21 mouse cellular contexts compared by ENCODE assay signal in genomic region chr7:90352183-90352582, GRCm38 (mm10). TPM values are rescaled to one million over a fixed set of nuclear protein-coding genes. Genes with fewer than 3 reads are reported as not detected.
DNase-seq lines count a peak whose midpoint lies in the region; ATAC-seq and TF ChIP-seq lines count a peak whose summit lies in the region.
"Had no signal": no experiment of that assay in that cellular context is flagged by ENCODE, and none has a peak within 500 bp of the region (broad histone marks: within the 10 kb centered on the region; RNA-seq: fewer than 3 reads in every experiment).

No protein-coding gene starts in this region.

- TF ChIP-seq EP300 in CH12.LX (IDR thresholded peaks at IDR 0.05; ENCODE audit: low read length), result peak; percentile 73

- no peak for TF ChIP-seq RAD21 in CH12.LX (IDR thresholded peaks at IDR 0.05; ENCODE audit: low read depth, low read length)

- H3K27me3 ChIP-seq in CH12.LX (replicated peaks), result no peaks in the 10 kb centered on the region
- H3K27me3 ChIP-seq in midbrain, embryonic 11.5 days (ENCODE audit: control insufficient read depth, insufficient read depth, low read length), result no peaks in the 10 kb centered on the region
- H3K27me3 ChIP-seq in intestine, postnatal 0 days (replicated peaks; ENCODE audit: control insufficient read depth, insufficient read depth, low read length), result no peaks in the 10 kb centered on the region
- H3K27me3 ChIP-seq: Patski had no signal

- in situ Hi-C loops in CH12.LX (cut with MboI; ENCODE audit: low pct_ligation_motif_present, low pct_unique_long_range_greater_than_20kb, low sequenced_read_pairs), result no loop called here

- no peaks in the 10 kb centered on the region for H3K79me2 ChIP-seq in CH12.LX (replicated peaks; ENCODE audit: control insufficient read depth, extremely low read depth, insufficient read depth, poor library complexity, severe bottlenecking)

- H3K4me2 ChIP-seq in CH12.LX (ENCODE audit: insufficient read depth, low read depth, poor library complexity, severe bottlenecking), result no peak overlapping the region
- H3K4me2 ChIP-seq in midbrain, embryonic 11.5 days, result no peak overlapping the region
- H3K4me2 ChIP-seq in intestine, postnatal 0 days (replicated peaks; ENCODE audit: low read depth), result no peak overlapping the region

- no peaks in the 10 kb centered on the region for H3K9me3 ChIP-seq in CH12.LX (replicated peaks; ENCODE audit: low read length)
- no peaks in the 10 kb centered on the region for H3K9me3 ChIP-seq in midbrain, embryonic 11.5 days (ENCODE audit: control insufficient read depth, low read length)
- no peaks in the 10 kb centered on the region for H3K9me3 ChIP-seq in intestine, postnatal 0 days (ENCODE audit: control insufficient read depth)
- H3K9me3 ChIP-seq: G1E had no signal

- WGBS in midbrain, embryonic 11.5 days, result 90% methylated on average over 3 of the region's 3 CpGs
- WGBS in intestine, postnatal 0 days, result 91% methylated on average over 3 of the region's 3 CpGs

- no peak for ATAC-seq in midbrain, embryonic 11.5 days (ENCODE audit: low FRiP score)
- ATAC-seq in intestine, postnatal 0 days, result no peak
- ATAC-seq: activated CD4-positive, CD25-positive, alpha-beta regulatory T cell, adult 4 months; CD4-positive, CD25-positive, alpha-beta regulatory T cell, adult 4 months; Patski had no signal

- H3K27ac ChIP-seq in CH12.LX (ENCODE audit: insufficient read depth, low read depth), result peak overlapping the region; percentile 33; the same call in 1 of the 2 replicates
- no peak overlapping the region for H3K27ac ChIP-seq in midbrain, embryonic 11.5 days (ENCODE audit: low read depth, low read length)
- H3K27ac ChIP-seq in intestine, postnatal 0 days (ENCODE audit: low read depth, low read length), result no peak overlapping the region

- H3K4me1 ChIP-seq in CH12.LX (ENCODE audit: control insufficient read depth in 1 of 2, insufficient read depth in 2 of 2), result peaks cover 18 to 35% of the 10 kb centered on the region in 2 experiments
- H3K4me1 ChIP-seq in midbrain, embryonic 11.5 days (ENCODE audit: control insufficient read depth, insufficient read depth, low read length), result no peaks in the 10 kb centered on the region
- H3K4me1 ChIP-seq in intestine, postnatal 0 days (replicated peaks; ENCODE audit: control insufficient read depth, insufficient read depth, low read length), result no peaks in the 10 kb centered on the region

- no peaks in the 10 kb centered on the region for H3K36me3 ChIP-seq in CH12.LX (replicated peaks in 1 of 2; ENCODE audit: control insufficient read depth in 1 of 2, insufficient read depth in 1 of 2, low read length in 1 of 2)
- H3K36me3 ChIP-seq in midbrain, embryonic 11.5 days (ENCODE audit: control insufficient read depth, insufficient read depth, low read length), result no peaks in the 10 kb centered on the region
- H3K36me3 ChIP-seq in intestine, postnatal 0 days (ENCODE audit: control insufficient read depth, insufficient read depth), result no peaks in the 10 kb centered on the region
- H3K36me3 ChIP-seq: G1E had no signal

- no peak for TF ChIP-seq CTCF in CH12.LX (conservative IDR thresholded peaks at IDR 0.05 in 1 of 2, IDR thresholded peaks at IDR 0.05 in 1 of 2; ENCODE audit: low read depth in 2 of 2, low read length in 2 of 2)
- TF ChIP-seq CTCF in intestine, postnatal 0 days (IDR thresholded peaks at IDR 0.05; ENCODE audit: low read depth), result no peak

- DNase-seq in 416B (ENCODE audit: low read depth) (peak; percentile 32), CH12.LX (ENCODE audit: extremely low read depth) (peak; percentile 38)
- DNase-seq in induced T-regulatory cell, adult 2 months (ENCODE audit: low read depth), result peak; percentile 25
- DNase-seq in midbrain, embryonic 11.5 days (ENCODE audit: low spot score, missing footprints), result no peak
- no peak for DNase-seq in adrenal gland, postnatal 14 days
- DNase-seq: adrenal gland, adult 2 months; adrenal gland, adult 8-10 months; adrenal gland, postnatal 10 days; adrenal gland, postnatal 25 days; adrenal gland, postnatal 36 days; B cell, adult 2 months; cerebellum, adult 11 months; cerebellum, adult 11-12 months; cerebellum, adult 18-20 months; cerebellum, adult 8-10 months had no signal

- dilution Hi-C loops in CH12.LX (cut with MboI; ENCODE audit: extremely low pct_ligation_motif_present, extremely low pct_unique_long_range_greater_than_20kb, low sequenced_read_pairs), result no loop called here

- TF ChIP-seq POLR2A in CH12.LX (IDR thresholded peaks at IDR 0.05; ENCODE audit: low read depth, low read length), result no peak

- no peak overlapping the region for H3K4me3 ChIP-seq in CH12.LX (replicated peaks in 1 of 3; ENCODE audit: low read depth in 2 of 3, low read length in 2 of 3, poor library complexity in 1 of 3)
- no peak overlapping the region for H3K4me3 ChIP-seq in midbrain, embryonic 11.5 days (ENCODE audit: low read depth, low read length)
- no peak overlapping the region for H3K4me3 ChIP-seq in intestine, postnatal 0 days (ENCODE audit: low read depth, low read length)

- H3K9ac ChIP-seq in CH12.LX (ENCODE audit: insufficient read depth, low read depth), result no peak overlapping the region
- no peak overlapping the region for H3K9ac ChIP-seq in midbrain, embryonic 11.5 days (ENCODE audit: low read length)
- no peak overlapping the region for H3K9ac ChIP-seq in intestine, postnatal 0 days (ENCODE audit: low read depth, low read length)

TF ChIP-seq in CH12.LX, 34 proteins besides CTCF, POLR2A, EP300 and RAD21:
- TF ChIP-seq ETS1 (conservative IDR thresholded peaks at IDR 0.05; ENCODE audit: low read depth, low read length) (peak; percentile 57), JUND (conservative IDR thresholded peaks at IDR 0.05; ENCODE audit: low read depth, low read length) (no peak), TCF12 (IDR thresholded peaks at IDR 0.05; ENCODE audit: low read depth, low read length) (peak; percentile 59), MEF2A (IDR thresholded peaks at IDR 0.05; ENCODE audit: borderline replicate concordance, low read depth, low read length) (peak; percentile 72; the same call in 1 of the 2 replicates), MAFK (IDR thresholded peaks at IDR 0.05; ENCODE audit: insufficient replicate concordance, low read length) (peak; percentile 83), ZMIZ1 (IDR thresholded peaks at IDR 0.05; ENCODE audit: low read depth, low read length) (no peak), ZC3H11A (IDR thresholded peaks at IDR 0.05; ENCODE audit: low read depth, low read length) (no peak), MXI1 (IDR thresholded peaks at IDR 0.05; ENCODE audit: low read depth, low read length) (no peak; the same call in 1 of the 2 replicates), NRF1 (IDR thresholded peaks at IDR 0.05; ENCODE audit: low read depth, low read length) (no peak), ZNF384 (IDR thresholded peaks at IDR 0.05; ENCODE audit: low read depth, low read length) (no peak), POLR2AphosphoS2 (IDR thresholded peaks at IDR 0.05; ENCODE audit: low read depth, low read length) (no peak), SIN3A (IDR thresholded peaks at IDR 0.05; ENCODE audit: low read length) (no peak), CHD1 (IDR thresholded peaks at IDR 0.05; ENCODE audit: low read depth, low read length) (peak; percentile 97), IRF4 (IDR thresholded peaks at IDR 0.05; ENCODE audit: low read depth, low read length) (peak; percentile 87), HCFC1 (IDR thresholded peaks at IDR 0.05; ENCODE audit: low read depth, low read length) (no peak), USF1 (IDR thresholded peaks at IDR 0.05; ENCODE audit: low read depth, low read length) (no peak), NELFE (IDR thresholded peaks at IDR 0.05; ENCODE audit: low read depth, low read length) (no peak), TBP (conservative IDR thresholded peaks at IDR 0.05; ENCODE audit: low read depth, low read length) (no peak), ELF1 (IDR thresholded peaks at IDR 0.05; ENCODE audit: low read depth, low read length) (peak; percentile 66)

RNA-seq across cellular contexts. Expression of gene Sytl2, which starts 50.1 kb away (rescaled TPM):
- total RNA-seq in CH12.LX (2012; rRNA removed) (0.29 and 0.85 TPM in 2 replicates), CH12.LX (2014; rRNA removed) (not detected in 2 replicates)
- not detected in 2 replicates for polyA plus RNA-seq in CH12.LX (2012; ENCODE audit: insufficient read length, low read depth)
- 3.8 and 4.7 TPM in 2 replicates for polyA plus RNA-seq in midbrain, embryonic 11.5 days (2014; fragmentation: Nextera tagmentation; extraction: Ambion mirVana)
- polyA plus RNA-seq in intestine, postnatal 0 days (2015; fragmentation: Nextera tagmentation; extraction: Ambion mirVana), result 7.0 and 7.4 TPM in 2 replicates
- total RNA-seq in adrenal gland, postnatal 14 days (2021), result 5.5 and 5.6 TPM in 2 replicates
- total RNA-seq: MEL had no signal
- polyA plus RNA-seq: G1E had no signal

Comparison
In these comparisons a context has a peak if more than half of its experiments do, and no peak if none do; other contexts are left out.
1. DNase-seq: peak in 416B (single experiment), CH12.LX (single experiment) and induced T-regulatory cell, adult 2 months (single experiment); none in midbrain, embryonic 11.5 days (single experiment) and adrenal gland, postnatal 14 days (single experiment).